Mouse (Mus musculus) thymus, adult 2 months (tissue): Measurements from ENCODE around the gene Zfp960.
"Not testable (repeated sequence)": the region's sequence is repeated elsewhere in the genome, so short reads cannot be mapped to it uniquely, and the experiment has no call there.

ENCODE experiments used
- CTCF ChIP-seq: fragments of 200-500 bp; IDR thresholded peaks from 2 replicates; pipeline ENCODE4 v1.5.1; 2012; ENCODE audit warnings: mild to moderate bottlenecking, control low read depth, low read length, moderate library complexity, borderline replicate concordance; ENCODE audit not compliant: control insufficient read depth, poor library complexity, insufficient read depth; ENCODE audit errors: extremely low read depth
- POLR2A ChIP-seq: fragments of 200-500 bp; IDR thresholded peaks from 2 replicates; pipeline ENCODE4 v1.6.1; 2012; ENCODE audit warnings: mild to moderate bottlenecking, low read length, control low read depth, moderate library complexity; ENCODE audit not compliant: control insufficient read depth, poor library complexity, insufficient read depth; ENCODE audit errors: extremely low read depth

DNA sequence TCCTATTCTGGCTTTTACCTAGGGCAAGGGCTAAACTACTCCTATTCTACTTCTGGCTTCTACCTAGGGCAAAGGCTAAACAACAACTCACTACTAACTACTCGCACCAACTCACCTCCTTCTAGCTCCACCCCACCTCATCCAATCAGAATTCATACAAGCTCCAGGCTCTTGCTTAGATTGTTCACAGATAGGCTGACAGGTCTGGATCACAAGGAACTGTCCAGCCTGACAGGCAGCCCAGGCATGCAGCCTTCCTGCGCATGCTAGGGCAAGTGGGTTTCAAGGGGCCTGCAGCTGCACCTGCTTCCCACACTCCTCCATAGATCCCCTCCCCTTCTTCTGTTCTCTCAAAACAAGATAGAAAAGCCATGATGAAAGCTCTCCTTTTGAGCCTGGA is 45.8 kb upstream of the Zfp960 start:
- not testable (repeated sequence) for TF ChIP-seq CTCF, POLR2A
